Mouse (Mus musculus) liver, postnatal 0 days (tissue): ENCODE data around the gene Rtkn.

Experiments used
- CTCF ChIP-seq: sonication (generic); IDR thresholded peaks from 2 replicates; pipeline ENCODE4 v1.5.1; 2016; ENCODE audit warnings: antibody characterized with exemption, low read depth
- EP300 ChIP-seq: IDR thresholded peaks from 2 replicates; pipeline ENCODE4 v1.6.1; 2016; ENCODE audit warnings: antibody characterized with exemption, low read depth, mild to moderate bottlenecking

- TF ChIP-seq CTCF (no peak), EP300 (no peak)
Observed at GRCm38 (mm10) chr6:83179390-83180117, 44.3 kb downstream of the Rtkn start.
